Mouse (Mus musculus) right cerebral cortex, adult 2 months (tissue): ENCODE data around the gene Zfp940.

Source experiments
- DNase-seq, 2 experiments: peaks; one replicate each; pipeline ENCODE4 v3.0.0; 2021 to 2022; ENCODE audit warnings: low spot score in 2 of 2

Gene Zfp940

GRCm38 (mm10) chr7:29807046-29807445, 46.4 kb downstream of the Zfp940 start:
- no peak for DNase-seq

- DNase-seq: no peak
Measured at GRCm38 (mm10) chr7:29792906-29793305, 60.6 kb downstream of the Zfp940 start.

GRCm38 (mm10) chr7:29785888-29786287, 67.6 kb downstream of the Zfp940 start:
- no peak for DNase-seq

DNA sequence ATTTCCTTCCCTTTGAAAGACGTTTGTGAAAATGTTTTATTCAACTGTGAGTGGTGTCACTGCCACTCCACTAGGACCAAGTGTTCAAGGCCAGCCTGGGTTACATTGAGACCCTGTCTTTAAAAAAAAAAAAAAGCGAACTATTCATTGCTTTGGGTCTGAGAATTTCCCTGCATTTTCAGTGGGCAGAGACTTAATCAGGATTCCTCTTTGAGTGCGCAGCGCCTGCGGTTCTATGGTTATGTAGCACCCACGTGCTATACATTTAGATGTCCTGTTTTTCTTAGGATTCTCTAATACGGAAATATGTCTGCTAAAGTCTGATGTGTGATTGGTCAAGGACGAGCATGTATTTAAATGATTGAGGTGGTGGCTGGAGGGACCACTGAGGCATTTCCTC, 68.4 kb downstream of the Zfp940 start:
- peak in 1 of 2 experiments; percentile 31 for DNase-seq

DNA sequence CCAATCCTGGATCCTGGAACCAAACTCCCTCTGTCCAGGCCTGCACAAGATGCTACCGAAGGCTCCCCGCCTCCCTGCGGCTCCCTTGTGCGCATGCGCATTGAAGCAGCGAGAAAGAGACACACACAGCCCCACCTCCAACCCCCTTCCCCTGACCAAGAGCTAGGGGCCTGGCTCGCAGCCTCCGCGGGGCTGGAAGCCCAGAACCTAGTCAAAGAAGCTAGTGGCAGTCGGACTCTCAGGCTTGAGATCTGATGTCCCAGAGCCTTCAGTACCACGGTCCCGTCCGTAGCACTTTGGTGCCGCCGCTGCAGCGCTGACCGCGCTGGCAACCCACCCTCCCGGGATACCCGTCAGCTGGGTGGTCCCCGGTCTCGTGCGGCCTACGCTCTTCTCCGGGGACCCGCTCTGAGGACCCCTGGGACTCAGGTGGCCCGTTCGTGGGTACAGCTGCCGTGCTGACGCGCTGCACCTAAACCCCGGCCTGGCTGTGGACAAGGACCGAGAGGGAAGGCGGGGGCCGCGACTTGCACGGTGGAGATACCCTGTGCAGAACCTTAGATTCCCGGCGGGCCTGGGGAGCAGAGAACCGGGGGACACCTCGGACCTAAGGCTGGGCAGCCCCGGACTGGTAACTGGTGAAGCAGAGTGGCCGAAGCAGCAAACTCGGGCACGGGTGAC, 69.5 kb downstream of the Zfp940 start, which contains the start of gene Zfp30:
Gene Zfp30, plus strand, starts transcription at position 128 of the 681 bp plus-strand sequence.
- peak; percentile 84 to 87 for DNase-seq
